Mouse (Mus musculus) cerebellum, adult 11-12 months (tissue): ENCODE measurements around the gene Siae.

Experiments used
- DNase-seq: peaks from one replicate; pipeline ENCODE4 v3.0.0; 2022

The Siae gene

GRCm38 (mm10) chr9:37540701-37541575 lies 14.6 kb upstream of the Siae start:
- no peak for DNase-seq

GRCm38 (mm10) chr9:37541851-37542642 lies 13.5 kb upstream of the Siae start:
- no peak for DNase-seq

DNA sequence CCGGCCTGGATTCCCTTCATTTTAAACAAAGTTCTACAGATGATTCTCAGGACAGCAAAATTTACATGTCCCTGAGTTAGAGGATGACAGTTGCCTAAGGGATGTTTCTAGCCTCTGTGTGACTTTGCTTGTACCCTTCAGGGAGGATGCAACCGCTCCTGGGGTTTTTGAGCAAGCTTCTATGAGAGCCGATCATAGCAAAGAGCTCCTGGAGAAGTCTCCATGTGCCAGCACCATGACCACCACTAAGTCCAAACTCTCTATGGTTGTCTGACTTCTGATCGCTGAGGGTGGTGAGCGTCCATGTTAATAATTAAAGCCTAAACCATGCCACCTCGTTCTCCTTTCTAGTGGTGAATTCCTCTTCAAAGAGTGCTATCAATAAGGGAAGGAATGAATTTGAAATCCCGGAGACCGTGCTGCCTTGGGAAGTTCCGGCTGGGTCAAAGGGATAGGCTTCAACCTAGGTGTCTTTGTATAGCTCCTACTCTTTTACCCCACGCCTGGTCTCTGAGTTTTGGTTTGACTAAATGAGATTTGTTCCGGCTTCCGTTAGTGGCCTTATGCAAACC lies 11.5 kb upstream of the Siae start:
- DNase-seq = no peak

DNA sequence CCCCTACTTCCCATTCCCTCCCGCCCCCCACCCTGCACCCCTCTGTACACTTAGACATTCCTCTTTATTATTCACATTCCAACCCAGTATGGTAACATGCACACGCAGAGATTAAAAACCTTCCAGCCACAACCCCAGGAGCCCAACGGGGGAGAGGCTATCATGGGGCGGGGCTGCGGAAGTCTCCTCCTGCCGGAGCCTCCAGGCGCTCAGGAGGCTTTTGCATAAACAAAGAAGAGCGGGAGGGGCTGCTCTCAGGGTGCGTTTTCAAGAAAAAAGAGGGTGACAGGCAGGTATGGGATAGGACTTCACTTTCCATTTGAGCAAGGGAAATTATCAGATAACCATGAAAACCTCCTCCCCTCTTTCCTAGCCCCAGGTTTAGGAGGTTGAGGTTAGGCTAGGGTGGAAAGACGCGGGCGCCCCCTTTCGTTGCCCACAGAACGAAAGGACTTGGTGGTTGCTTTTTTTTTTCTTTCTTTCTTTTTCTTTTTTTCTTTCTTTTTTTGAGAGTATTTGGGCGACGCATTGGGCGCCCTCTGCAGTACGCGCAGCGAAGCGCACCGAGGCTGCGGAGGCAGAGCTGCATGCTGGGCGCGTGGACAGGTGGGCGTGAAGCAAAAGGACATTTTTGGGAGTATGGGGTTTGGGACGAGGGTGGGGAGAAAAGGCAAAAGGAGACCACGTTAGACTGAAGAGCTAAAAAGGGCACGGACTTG lies 10.9 kb upstream of the Siae start:
- DNase-seq = peak; percentile 53

GRCm38 (mm10) chr9:37545166-37545610 lies 10.3 kb upstream of the Siae start:
- no peak for DNase-seq

GRCm38 (mm10) chr9:37545847-37546452 lies 9.5 kb upstream of the Siae start:
- DNase-seq = no peak

DNA sequence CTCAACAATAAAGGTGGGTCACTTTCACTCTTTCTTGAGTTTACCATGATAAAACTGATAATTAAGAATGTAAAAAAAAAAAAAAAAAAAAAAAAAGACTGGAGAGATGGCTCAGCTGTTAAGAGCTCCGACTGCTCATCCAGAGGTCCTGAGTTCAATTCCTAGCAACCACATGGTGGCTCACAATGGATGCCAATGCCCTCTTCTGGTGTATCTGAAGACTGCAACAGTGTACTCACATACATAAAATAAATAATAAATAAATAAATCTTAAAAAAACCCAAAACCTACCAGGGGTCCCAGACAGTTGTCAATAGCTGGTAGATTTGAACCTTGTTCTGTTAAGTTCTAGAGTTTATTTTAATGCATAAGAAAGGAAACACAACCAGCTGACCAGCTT lies 8.6 kb upstream of the Siae start:
- no peak for DNase-seq

DNA sequence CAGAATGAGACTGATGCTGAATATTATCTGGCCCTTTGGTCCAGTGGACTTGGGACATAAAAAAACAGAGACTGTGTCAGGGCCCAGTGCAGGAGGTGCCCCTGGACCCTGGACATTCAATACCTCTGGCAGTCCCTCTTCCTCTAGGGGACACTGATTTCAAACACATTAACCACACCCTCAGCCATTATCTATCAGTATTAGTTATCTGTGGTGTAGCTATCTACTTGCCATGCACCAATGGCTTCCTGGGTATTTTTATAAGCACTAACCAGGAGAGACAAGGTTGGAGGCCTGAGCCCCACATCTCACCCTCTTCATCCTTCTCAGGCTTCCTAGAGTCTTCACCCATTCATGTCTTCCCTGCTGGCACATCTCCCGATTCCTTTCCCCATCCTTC lies 5.1 kb upstream of the Siae start:
- DNase-seq = no peak

DNA sequence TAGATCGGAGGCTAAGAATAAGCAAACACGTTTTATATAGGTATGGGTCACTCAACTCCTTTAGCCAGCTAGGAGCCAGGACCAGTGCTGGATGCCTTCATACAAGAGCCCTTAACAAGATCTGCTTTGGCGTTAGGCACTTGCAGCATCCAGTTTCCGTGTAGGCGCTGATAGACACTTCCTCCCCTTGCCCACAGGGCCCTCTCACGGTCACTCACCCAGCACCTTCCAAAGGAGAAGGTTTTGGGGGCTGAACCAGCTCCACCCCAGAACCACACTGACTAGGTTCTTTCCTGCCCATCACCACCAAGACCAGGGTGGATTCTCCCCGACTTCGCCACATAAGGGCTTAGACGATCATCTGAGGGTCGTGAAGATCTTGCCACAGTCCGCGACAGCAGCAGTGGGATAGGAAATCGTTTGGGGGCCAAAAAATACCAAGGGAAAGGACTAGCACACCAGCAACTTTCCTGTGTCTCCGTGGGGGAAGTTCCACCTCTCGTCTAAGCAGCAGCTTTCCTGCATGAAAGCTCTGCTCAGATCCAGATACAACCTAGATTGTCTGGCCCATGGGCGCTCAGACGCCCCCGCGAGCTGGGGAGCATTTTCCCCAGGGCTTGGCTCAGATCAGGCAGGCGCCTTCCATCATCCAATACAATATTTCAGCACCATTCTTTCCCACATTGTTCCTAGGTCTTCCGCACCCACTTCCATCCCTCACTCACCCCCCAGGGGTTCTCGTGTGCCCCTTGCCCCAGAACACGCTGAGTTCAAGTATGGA lies 3.6 kb upstream of the Siae start:
- DNase-seq = no peak

DNA sequence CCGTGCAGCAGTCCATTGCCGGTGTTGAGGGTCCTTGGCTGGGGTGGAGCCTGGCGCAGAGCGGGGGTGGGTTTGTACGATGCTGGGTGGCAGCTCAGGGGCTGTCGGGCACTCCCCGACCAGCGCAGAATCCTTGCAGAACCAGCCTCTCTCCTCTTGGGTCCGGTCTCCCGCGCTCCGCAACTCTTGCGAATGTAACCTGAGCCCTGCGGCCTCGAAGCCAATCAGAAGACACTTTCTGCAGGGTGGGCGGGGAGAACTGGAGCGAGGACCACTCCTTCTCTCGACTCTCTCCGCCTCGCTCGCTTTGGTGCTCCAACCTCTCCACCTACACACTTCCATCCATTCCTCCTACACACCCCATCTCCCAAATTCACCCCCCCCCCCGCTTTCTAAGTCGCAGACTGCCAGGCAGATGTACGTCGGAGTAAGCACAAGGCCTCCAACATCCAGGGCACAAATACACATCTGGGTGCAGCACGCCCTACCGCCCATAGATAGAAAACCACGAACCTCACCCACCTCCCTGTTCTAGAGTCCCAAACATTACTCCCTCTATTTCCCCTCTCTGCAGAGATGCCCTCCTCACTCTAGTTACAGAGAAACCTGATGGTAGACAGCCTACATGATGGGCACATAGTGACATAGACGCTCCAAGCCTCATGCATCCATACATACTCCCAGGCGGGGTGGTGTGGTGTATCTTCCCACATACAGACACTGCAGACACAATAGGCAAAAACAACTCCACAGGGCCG lies 2.8 kb upstream of the Siae start, which contains the start of gene Nrgn:
Nrgn (minus strand) TSS at position 369 of the 758 bp plus-strand sequence.
- no peak for DNase-seq

DNA sequence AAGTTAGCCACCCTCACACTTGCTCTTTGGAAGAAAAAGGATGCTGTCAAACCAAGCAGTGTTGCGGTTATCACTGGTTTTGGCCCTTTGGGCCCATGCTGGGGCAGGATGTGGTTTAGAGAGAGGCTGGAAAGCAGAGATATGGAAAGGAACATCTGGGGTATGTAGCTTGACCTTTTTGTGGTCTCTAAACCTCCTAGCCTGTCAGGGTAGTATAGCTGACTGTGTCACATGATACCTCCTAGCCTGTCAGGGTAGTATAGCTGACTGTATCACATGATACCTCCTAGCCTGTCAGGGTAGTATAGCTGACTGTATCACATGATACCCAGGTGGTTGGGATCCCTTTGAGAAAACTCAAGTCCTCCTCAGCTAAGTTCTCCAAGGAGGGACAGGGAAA lies 1.2 kb upstream of the Siae start:
- DNase-seq = no peak

- DNase-seq = no peak
These were observed 868 bp downstream of the Siae start for GRCm38 (mm10) chr9:37556366-37556765.

GRCm38 (mm10) chr9:37560617-37561016 lies 5.1 kb downstream of the Siae start:
- no peak for DNase-seq

DNA sequence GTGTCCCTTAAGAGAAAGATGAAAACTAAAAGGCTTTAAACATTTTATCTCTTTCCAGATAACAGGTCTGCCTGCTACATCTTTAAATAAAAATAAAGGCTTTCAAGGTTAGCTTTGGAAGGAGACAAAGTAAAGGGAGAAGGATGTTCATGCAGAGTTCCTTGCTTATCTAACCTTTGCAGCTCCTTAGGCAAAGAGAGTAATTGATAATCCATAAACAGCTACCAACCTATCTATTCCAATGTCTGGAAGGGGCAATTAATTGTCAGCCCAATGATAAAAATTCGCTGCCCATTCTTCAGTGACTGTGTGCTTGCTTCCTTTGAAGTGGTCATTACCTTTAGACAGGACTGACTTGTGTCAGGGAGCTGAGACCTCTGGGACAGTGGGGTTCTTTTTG lies 8.3 kb downstream of the Siae start:
- DNase-seq = no peak

- DNase-seq = no peak
These were observed 11.5 kb downstream of the Siae start for GRCm38 (mm10) chr9:37567019-37567418.

DNA sequence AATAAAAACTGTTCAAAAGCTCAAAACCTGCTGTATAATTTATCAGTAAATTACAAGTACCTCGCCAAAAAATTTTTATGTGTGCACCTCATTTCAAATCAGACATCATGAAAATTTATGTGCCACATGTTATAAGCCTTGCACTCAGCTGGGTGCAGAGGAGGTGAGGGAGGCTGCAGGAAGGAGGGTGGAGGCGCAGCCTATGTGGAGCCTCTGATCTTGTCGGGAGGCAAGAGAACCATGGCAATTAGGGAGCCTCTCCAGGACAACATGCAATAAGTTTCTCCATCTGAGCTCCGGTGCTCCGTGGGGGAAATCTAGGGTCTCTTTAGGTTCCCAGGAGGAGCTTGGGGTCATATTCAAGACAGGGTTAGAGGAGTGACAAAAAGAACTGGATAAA lies 12.0 kb downstream of the Siae start:
- no peak for DNase-seq

DNA sequence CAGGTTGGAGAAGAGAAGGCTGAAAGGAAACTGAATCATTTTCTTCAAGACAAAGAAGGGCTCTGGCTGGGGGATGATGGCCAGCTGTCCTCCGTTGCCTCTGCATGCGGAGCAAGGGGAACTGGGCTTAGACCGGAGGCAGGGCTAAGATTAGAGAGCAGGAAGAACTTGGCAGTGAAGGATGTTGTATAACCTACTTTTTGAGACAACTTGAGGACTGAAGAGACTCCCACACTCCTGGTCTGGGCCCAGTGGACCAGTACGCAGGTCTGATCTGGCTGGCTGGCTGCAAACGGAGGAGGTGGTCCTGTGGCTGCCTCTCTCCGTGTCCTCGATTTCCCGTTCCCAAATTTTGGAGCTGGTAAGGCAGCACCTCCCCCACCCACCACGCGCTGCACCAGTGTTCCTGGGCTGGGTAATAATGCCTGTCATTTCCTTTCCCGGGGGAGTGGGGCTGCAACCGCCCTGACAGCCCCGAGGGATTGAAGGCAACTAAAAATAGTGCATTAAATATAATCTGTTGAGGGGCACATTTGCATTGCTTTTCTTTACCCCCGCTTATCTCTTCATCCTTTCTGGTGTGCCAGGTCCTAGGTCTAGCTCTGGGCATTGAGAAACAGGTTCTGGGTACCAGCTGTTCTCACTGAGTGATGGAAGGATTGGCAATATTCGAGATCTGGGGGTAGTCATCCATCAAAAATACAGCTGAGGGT lies 12.6 kb downstream of the Siae start:
- DNase-seq = no peak

GRCm38 (mm10) chr9:37568605-37569214 lies 13.2 kb downstream of the Siae start:
- DNase-seq = no peak

DNA sequence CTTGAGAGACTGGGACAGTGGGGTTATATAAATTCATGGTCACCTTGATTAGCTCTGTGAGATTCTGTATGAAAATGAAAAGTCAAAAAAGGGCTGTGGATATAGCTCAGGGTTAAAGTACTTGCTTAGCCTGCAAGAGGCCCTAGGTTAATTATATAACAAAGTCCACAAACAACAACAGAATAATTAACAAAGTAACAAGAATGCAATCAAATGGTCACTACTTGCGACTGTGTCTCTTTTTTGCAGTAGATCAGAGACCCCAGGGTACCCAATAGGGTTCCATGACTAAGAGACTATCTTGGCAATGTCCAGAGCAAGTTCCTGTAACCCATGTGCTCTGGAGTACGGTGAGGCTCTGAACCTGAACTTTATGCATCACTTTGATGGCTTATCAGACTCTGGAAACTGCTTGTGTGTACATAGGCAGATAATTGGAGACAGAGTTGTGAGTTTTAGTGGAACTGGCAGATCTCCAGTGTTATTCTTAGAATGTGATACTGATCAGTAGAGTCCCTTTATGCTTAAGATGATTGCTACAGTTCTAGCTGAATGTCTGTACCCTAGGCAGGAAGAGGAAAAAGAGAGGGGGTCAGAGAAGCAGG lies 13.8 kb downstream of the Siae start:
- DNase-seq = no peak
